Mouse (Mus musculus) left cerebral cortex, adult 9 months (tissue): Measurements from ENCODE around the gene Cldn34a.
"Not testable (repeated sequence)": the region's sequence is repeated elsewhere in the genome, so short reads cannot be mapped to it uniquely, and the experiment has no call there.

Source experiments
- DNase-seq, 2 experiments: peaks; one replicate each; pipeline ENCODE4 v3.0.0; 2022; ENCODE audit warnings: low spot score in 2 of 2

Cldn34a gene

DNA sequence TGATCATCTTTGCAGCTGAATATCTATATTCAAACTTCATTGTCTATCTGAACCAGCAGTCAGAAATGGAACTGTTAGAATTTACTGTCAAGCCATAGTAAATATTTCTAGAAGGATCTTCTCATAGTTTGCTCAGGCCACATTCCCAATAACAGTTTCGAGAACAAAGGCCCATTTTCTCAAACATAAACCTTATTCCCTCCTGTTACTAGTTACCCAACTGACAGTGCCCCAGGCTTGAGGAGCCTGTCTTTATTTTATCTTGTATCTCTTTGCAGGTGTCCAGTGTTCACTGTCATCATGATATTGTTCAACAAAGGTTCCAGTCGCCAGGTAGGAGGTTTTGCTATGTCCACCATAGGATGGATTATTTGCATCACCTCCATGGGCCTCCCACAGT, at the start of gene Cldn34a:
TSS of gene Cldn34a (plus strand) at position 301 of the 400 bp plus-strand sequence.
- no peak for DNase-seq

DNA sequence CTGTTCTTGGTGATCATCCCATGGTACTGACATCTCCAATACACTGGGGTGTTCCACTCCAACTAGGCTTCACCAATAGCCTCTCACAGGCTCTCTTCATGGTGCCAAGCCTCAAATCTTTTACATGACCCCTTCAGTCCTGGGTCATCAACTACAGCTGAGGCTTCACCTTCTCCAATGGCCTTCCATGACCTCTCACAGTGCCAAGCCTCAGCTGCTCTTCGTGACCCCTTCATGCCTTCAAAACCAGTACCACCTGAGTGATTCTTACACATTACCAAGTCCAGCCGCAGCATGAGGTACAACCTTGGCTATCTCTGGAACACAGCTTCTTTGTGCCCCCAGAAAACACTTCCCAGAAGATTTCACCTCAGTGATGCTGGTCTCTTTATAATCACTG, 44.5 kb upstream of the Cldn34a start:
- DNase-seq: not testable (repeated sequence)

DNA sequence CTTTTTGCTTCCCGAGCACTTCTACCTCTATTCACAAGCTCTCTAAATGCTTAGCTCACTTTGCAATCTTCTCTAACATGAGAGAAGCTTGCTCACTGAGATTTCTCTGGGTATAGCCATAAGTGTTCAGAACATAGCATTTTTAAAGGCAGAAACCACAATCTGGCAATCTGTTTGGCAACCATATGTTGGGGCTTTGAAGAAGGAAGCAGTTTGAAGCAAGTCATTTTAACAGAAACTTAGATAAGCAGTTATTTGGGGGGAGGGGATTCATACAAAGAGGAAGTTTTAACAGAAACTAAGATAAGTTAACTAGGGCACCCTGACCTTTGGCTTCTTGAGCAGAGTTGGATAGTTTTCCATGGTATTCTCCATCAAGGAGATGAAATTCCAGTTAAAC, 17.4 kb upstream of the Cldn34a start:
- no peak for DNase-seq

DNA sequence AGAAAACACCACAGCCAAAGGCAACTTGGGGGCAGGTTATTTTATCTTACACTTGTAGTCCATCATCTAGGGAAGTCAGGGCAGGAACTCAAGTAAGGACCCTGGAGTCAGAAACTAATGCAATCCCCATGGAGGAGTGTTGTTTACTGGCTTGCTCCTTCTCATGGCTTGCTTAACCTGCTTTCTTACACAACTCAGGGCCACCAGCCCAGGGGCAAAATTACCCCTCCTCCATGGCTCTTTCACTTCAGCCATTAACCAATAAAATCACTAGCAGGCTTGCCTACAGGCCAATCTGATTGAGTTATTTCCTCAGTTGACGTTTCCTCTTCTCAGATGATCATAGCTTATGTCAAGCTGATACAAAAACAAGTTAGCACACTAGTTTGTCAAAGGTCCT, 15.0 kb upstream of the Cldn34a start:
- DNase-seq: no peak

DNA sequence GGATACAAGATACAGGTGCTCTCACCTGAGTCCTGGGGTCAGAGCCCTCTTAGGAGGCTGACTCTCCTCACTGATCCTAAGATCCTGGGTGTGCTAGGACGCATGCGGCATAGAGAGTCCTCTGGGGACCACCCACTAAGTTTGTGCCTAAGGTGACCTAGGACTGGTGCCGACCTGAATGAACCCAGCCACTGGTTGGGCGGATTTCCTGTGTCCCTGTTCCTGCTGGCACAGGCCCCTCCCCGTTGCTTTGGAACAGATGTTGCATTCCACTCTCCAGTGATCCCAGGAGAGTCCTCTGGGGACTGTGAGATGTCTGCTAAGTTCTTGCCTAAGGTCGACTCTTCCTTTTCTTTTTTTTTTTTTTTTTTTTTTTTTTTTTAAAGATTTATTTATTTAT, 5.7 kb upstream of the Cldn34a start:
- no peak for DNase-seq
